29 mouse cellular contexts compared by ENCODE assay signal in the genomic region with DNA sequence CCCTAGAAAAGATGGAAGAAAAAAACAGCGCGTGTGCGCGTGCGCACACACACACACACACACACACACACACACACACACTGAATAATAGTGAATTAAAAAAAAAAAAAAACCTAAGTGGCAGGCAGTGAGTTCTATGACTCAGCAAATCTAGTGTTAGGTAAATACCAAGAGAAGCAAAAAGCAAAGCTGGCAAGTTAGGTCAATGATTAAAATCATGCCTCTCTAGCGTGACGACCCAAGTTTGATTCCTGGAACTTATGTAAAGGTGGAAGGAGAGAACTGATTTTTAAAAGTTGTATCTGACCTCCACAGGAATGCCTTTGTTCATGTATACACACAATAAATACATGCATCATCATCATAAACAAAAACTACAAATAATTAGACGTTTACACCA. TPM values are rescaled to one million over a fixed set of nuclear protein-coding genes. Genes with fewer than 3 reads are reported as not detected.
"Had no signal": no experiment of that assay in that cellular context is flagged by ENCODE, and none has a peak within 500 bp of the region (broad histone marks: within the 10 kb centered on the region; RNA-seq: fewer than 3 reads in every experiment).

No protein-coding gene starts in this region.

- ATAC-seq: forebrain, embryonic 16.5 days; hindbrain, embryonic 16.5 days; inflammation-experienced regulatory T-cells, adult 6 months; intestine, embryonic 15.5 days; intestine, postnatal 0 days; liver, postnatal 0 days had no signal

- DNase-seq: gastrocnemius, adult 2 months; gastrocnemius, postnatal 10 days; gastrocnemius, postnatal 25 days; heart, adult 18-20 months; heart, postnatal 10 days; heart, postnatal 4 days; kidney, postnatal 4 days; liver, embryonic 13.5 days; liver, postnatal 0 days had no signal

- H3K4me1 ChIP-seq: heart, embryonic 10.5 days; heart, embryonic 12.5 days; hindbrain, embryonic 10.5 days; hindbrain, embryonic 12.5 days; intestine, embryonic 15.5 days; limb, embryonic 10.5 days; limb, embryonic 12.5 days; liver, embryonic 13.5 days; liver, embryonic 15.5 days had no signal

- H3K4me2 ChIP-seq: heart, embryonic 12.5 days; hindbrain, embryonic 12.5 days; hindbrain, embryonic 14.5 days; intestine, embryonic 15.5 days; limb, embryonic 12.5 days; liver, embryonic 11.5 days; liver, embryonic 13.5 days; liver, embryonic 15.5 days had no signal

- H3K9ac ChIP-seq: heart, embryonic 12.5 days; hindbrain, embryonic 12.5 days; hindbrain, embryonic 14.5 days; intestine, embryonic 15.5 days; limb, embryonic 12.5 days; liver, embryonic 13.5 days; liver, embryonic 15.5 days; liver, postnatal 0 days had no signal

- H3K9me3 ChIP-seq: heart, embryonic 10.5 days; hindbrain, embryonic 10.5 days; hindbrain, embryonic 12.5 days; intestine, embryonic 15.5 days; limb, embryonic 10.5 days; limb, embryonic 12.5 days; liver, embryonic 13.5 days; liver, embryonic 15.5 days had no signal

- H3K4me3 ChIP-seq: gastrocnemius, adult 2 months; heart, embryonic 10.5 days; heart, embryonic 12.5 days; hindbrain, embryonic 10.5 days; hindbrain, embryonic 12.5 days; intestine, embryonic 15.5 days; layer of hippocampus, adult 2 months; left cerebral cortex, adult 2 months; limb, embryonic 10.5 days; limb, embryonic 12.5 days; liver, embryonic 13.5 days; liver, embryonic 15.5 days had no signal

- H3K36me3 ChIP-seq: heart, embryonic 10.5 days; heart, embryonic 12.5 days; hindbrain, embryonic 10.5 days; hindbrain, embryonic 12.5 days; intestine, embryonic 15.5 days; limb, embryonic 10.5 days; limb, embryonic 12.5 days; liver, embryonic 13.5 days; liver, embryonic 15.5 days had no signal

- H3K27me3 ChIP-seq: heart, embryonic 12.5 days; hindbrain, embryonic 12.5 days; intestine, embryonic 15.5 days; limb, embryonic 12.5 days; liver, embryonic 13.5 days; liver, embryonic 15.5 days had no signal

- H3K27ac ChIP-seq: gastrocnemius, adult 2 months; heart, embryonic 10.5 days; hindbrain, embryonic 10.5 days; hindbrain, embryonic 12.5 days; hindbrain, embryonic 14.5 days; intestine, embryonic 15.5 days; layer of hippocampus, adult 2 months; left cerebral cortex, adult 2 months; limb, embryonic 10.5 days; limb, embryonic 12.5 days; liver, embryonic 13.5 days; liver, embryonic 15.5 days had no signal

RNA-seq across cellular contexts. Expression of a gene that starts 41.7 kb away (rescaled TPM):
- polyA plus RNA-seq: forebrain, embryonic 16.5 days; frontal cortex, adult 2 months; heart, embryonic 10.5 days; heart, embryonic 12.5 days; heart, embryonic 14.5 days; heart, embryonic 16.5 days; hindbrain, embryonic 10.5 days; hindbrain, embryonic 12.5 days; hindbrain, embryonic 14.5 days; hindbrain, embryonic 16.5 days; inflammation-experienced regulatory T-cells, adult 6 months; intestine, embryonic 15.5 days; intestine, postnatal 0 days; limb, embryonic 10.5 days; limb, embryonic 12.5 days; limb, embryonic 14.5 days; liver, embryonic 11.5 days; liver, embryonic 13.5 days; liver, embryonic 15.5 days; liver, postnatal 0 days had no signal
